Mouse (Mus musculus) cortical plate, adult 2 months (tissue): ENCODE data around the gene Gm45837. TPM values are rescaled to one million over a fixed set of nuclear protein-coding genes. Genes with fewer than 3 reads are reported as not detected.

ENCODE experiments used
- H3K27ac ChIP-seq: fragments of 200-500 bp; 2 replicates; pipeline ENCODE4 v1.5.1; 2012; ENCODE audit warnings: low read length, control low read depth, inconsistent platforms; ENCODE audit not compliant: insufficient read depth
- H3K4me1 ChIP-seq: fragments of 200-500 bp; 2 replicates; pipeline ENCODE4 v1.6.1; 2011; ENCODE audit warnings: low read length; ENCODE audit not compliant: control insufficient read depth, insufficient read depth
- H3K4me3 ChIP-seq: fragments of 200-500 bp; 2 replicates; pipeline ENCODE4 v1.5.1; 2011; ENCODE audit warnings: mild to moderate bottlenecking, low read length, control low read depth; ENCODE audit not compliant: insufficient read depth
- CTCF ChIP-seq: fragments of 200-500 bp; IDR thresholded peaks from 2 replicates; pipeline ENCODE4 v1.5.1; 2011; ENCODE audit warnings: mild to moderate bottlenecking, control low read depth, low read length; ENCODE audit not compliant: insufficient read depth; ENCODE audit errors: extremely low read depth
- POLR2A ChIP-seq: fragments of 200-500 bp; IDR thresholded peaks from 2 replicates; pipeline ENCODE4 v1.6.1; 2011; ENCODE audit warnings: mild to moderate bottlenecking, low read length, control low read depth; ENCODE audit not compliant: insufficient read depth; ENCODE audit errors: extremely low read depth
- polyA plus RNA-seq: library from polyadenylated mRNA; depleted of rRNA; stranded (reverse); fragments of >200 nt; gene quantifications from 2 replicates; pipeline ENCODE4 v1.2.3, GENCODE M21; 2012

Gene Gm45837
- polyA plus RNA-seq, 1 experiment = 0.56 TPM

GRCm38 (mm10) chr7:101450422-101451401 is 40.0 kb downstream of the Gm45837 start:
- peak overlapping the region; percentile 72; the same call in 1 of the 2 replicates for H3K27ac ChIP-seq
- peaks cover 6% of the 10 kb centered on the region for H3K4me1 ChIP-seq
- TF ChIP-seq CTCF (peak; percentile 94), POLR2A (no peak)
- peak overlapping the region; percentile 68 for H3K4me3 ChIP-seq

DNA sequence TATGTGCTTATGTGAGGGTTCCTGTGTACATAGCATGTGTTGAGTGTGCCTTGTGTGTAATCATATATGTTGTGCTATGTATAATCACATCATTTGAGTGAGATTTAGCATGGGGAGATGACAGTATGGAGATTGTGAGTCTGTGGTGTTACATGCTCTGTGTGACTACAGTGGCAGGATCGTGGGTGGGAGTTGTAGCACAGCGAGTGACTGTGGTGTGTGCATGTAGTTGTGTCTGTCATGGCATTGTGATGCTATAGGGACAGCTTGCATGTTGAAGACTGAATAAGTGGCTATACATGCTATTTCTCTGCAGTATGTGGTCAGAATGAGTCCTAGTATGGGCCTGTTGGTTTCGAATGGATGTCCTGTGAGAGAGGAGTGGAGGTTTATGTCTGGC is 42.0 kb downstream of the Gm45837 start:
- TF ChIP-seq CTCF (no peak), POLR2A (peak; percentile 36; the same call in 1 of the 2 replicates)
- peak overlapping the region; percentile 3 for H3K27ac ChIP-seq
- peak overlapping the region; percentile 68 for H3K4me3 ChIP-seq
- H3K4me1 ChIP-seq = peaks cover 10% of the 10 kb centered on the region

- H3K4me1 ChIP-seq = peaks cover 11% of the 10 kb centered on the region
- H3K27ac ChIP-seq = peak overlapping the region; percentile 3
- TF ChIP-seq CTCF (no peak), POLR2A (0 out of 2 replicates have a peak, but pooled peaks have one; percentile 20)
- peak overlapping the region; percentile 68 for H3K4me3 ChIP-seq
Measured at GRCm38 (mm10) chr7:101453296-101453695, 42.6 kb downstream of the Gm45837 start.

DNA sequence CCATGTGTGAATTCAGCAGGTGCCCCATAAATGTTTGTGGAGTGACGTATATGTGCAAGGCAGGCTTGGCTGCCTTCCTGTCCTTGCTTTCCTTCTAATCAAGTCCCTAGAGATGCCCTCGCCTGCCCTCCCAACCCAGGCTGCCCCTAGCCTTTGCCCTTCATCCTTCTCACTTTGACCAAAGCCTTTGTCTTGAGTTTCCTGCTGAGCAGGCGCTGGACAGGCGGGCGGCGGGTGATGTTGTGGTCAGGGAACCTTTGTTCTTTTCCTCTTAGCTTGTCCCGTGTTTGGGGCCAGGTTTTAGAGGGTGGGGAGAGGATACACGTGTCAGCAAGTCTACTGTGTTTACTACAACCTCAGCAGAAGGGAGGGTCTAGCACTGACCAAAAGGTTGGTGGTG is 43.0 kb downstream of the Gm45837 start:
- H3K4me1 ChIP-seq = peaks cover 14% of the 10 kb centered on the region
- TF ChIP-seq CTCF (no peak), POLR2A (no peak)
- H3K27ac ChIP-seq = peak overlapping the region; percentile 3
- peak overlapping the region; percentile 68 for H3K4me3 ChIP-seq

DNA sequence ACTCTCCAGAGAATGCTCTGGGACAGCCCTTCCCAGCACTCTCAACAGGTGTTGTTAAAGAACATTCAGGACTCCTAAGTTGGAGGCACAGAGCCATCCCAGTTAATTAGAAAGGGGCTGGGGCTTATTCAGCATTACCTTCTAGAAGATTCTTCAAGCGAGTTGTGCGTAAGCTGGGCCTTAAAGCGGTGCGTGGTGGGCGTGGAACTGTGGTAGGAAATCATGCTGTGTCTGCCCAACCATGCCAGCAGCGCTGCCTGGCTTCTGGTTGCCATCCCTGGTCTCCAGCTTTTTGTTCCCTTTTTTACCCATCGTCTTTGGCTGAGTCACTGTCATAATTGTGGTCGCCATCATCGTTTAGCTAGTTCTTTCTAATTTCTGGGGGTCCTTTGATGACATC is 43.8 kb downstream of the Gm45837 start:
- Histone ChIP-seq H3K27ac (peak overlapping the region; percentile 3; the same call in 1 of the 2 replicates), H3K4me1 (peaks cover 19% of the 10 kb centered on the region), H3K4me3 (no peak overlapping the region; the same call in 1 of the 2 replicates)
- TF ChIP-seq CTCF = no peak
- TF ChIP-seq POLR2A = peak; percentile 40; the same call in 1 of the 2 replicates

- Histone ChIP-seq H3K4me1 (peaks cover 22% of the 10 kb centered on the region), H3K4me3 (no peak overlapping the region), H3K27ac (peak overlapping the region; percentile 33; the same call in 1 of the 2 replicates)
- TF ChIP-seq POLR2A = no peak
- no peak for TF ChIP-seq CTCF
Measured at GRCm38 (mm10) chr7:101455141-101455540, 44.5 kb downstream of the Gm45837 start.

- Histone ChIP-seq H3K4me3 (peak overlapping the region; percentile 28), H3K4me1 (peaks cover 27% of the 10 kb centered on the region), H3K27ac (peak overlapping the region; percentile 33)
- TF ChIP-seq POLR2A = no peak
- no peak for TF ChIP-seq CTCF
Measured at GRCm38 (mm10) chr7:101456318-101456717, 45.6 kb downstream of the Gm45837 start.

DNA sequence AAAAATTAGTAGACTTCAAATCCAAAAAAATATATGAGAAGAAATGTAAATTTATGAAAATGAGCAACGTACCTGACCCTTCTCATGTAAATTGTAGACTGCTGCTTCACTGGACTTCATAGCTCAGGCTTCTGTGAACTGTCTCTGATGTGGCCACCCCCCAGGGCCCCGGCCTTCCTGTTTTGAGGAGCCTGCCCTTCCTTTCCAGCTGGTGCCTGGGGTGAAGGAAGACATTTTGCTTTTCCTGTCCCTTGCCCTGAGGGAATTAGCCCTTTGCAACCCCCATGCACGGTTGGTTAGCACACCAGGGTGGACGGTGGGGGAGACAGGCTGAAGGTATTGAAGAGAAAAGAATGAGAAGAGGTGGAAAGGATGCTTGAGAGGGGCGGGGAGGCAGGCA is 46.1 kb downstream of the Gm45837 start:
- Histone ChIP-seq H3K4me3 (0 out of 2 replicates have a peak overlapping the region, but pooled peaks have one; percentile 5), H3K4me1 (peaks cover 29% of the 10 kb centered on the region), H3K27ac (peak overlapping the region; percentile 52; the same call in 1 of the 2 replicates)
- no peak for TF ChIP-seq CTCF
- TF ChIP-seq POLR2A = no peak

GRCm38 (mm10) chr7:101457283-101457682 is 46.6 kb downstream of the Gm45837 start:
- Histone ChIP-seq H3K4me3 (peak overlapping the region; percentile 5; the same call in 1 of the 2 replicates), H3K27ac (peak overlapping the region; percentile 52), H3K4me1 (peaks cover 32% of the 10 kb centered on the region)
- TF ChIP-seq POLR2A (peak; percentile 41; the same call in 1 of the 2 replicates), CTCF (no peak)
